Mouse (Mus musculus) thymus, adult 2 months (tissue): Measurements from ENCODE around the gene Syn1.

Experiments
- CTCF ChIP-seq: fragments of 200-500 bp; IDR thresholded peaks from 2 replicates; pipeline ENCODE4 v1.5.1; 2012; ENCODE audit warnings: mild to moderate bottlenecking, control low read depth, low read length, moderate library complexity, borderline replicate concordance; ENCODE audit not compliant: control insufficient read depth, poor library complexity, insufficient read depth; ENCODE audit errors: extremely low read depth
- POLR2A ChIP-seq: fragments of 200-500 bp; IDR thresholded peaks from 2 replicates; pipeline ENCODE4 v1.6.1; 2012; ENCODE audit warnings: mild to moderate bottlenecking, low read length, control low read depth, moderate library complexity; ENCODE audit not compliant: control insufficient read depth, poor library complexity, insufficient read depth; ENCODE audit errors: extremely low read depth

DNA sequence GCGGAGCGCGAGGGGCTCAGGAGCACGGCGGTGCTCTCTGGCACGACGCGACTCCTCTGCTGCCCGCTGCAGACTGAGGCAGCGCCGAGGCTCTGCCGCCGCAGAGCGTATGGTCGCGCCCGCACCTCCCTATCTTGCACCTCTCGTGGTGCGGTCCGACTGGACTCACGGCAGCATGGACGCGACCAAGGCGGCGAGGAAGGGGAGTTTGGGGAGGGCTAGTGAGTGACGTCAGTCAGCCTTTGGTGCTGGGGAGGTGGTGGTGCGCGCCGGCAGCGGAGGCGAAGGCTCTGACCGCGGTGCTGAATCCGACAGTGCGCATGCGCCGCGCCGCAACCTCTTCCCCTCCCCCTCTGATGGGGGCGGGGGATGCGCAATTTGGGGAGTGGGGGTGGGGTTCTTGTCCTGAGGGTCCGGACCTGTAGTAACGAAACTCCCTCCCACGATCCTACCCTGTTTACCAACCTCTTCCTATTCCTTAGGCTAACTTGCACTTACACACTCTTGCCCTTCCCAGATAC, at the start of gene Syn1:
- TF ChIP-seq CTCF (no peak), POLR2A (no peak)
